Mouse (Mus musculus): ENCODE data around the gene Chrm3.

The Chrm3 gene

DNA sequence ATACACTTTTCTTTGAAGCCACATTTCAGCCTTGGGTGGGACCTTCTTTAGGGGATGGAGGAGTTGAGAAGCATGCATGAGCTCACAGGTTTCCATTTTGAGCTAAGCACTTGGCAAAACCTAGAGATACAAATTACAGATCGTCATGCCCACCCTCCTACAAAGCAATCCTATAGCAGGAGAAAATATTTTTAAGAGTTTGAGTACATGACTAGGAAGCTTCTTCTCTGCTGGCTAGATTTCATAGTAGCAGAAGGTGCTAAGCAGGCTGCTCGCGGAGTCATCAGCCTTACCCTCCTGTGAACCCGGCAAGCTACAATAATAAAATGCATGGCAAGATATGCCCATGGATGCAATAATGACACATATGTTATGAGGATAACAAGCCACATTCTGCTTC is 124.4 kb downstream of the Chrm3 start:
- DNase-seq (ENCODE audit: low read depth, low spot score): no peak

- no peak for DNase-seq (ENCODE audit: low read depth, low spot score)
These were observed 125.1 kb downstream of the Chrm3 start for GRCm38 (mm10) chr13:10235391-10236169.

- no peak for DNase-seq (ENCODE audit: low read depth, low spot score)
These were observed 140.2 kb downstream of the Chrm3 start for GRCm38 (mm10) chr13:10220403-10220802.

DNA sequence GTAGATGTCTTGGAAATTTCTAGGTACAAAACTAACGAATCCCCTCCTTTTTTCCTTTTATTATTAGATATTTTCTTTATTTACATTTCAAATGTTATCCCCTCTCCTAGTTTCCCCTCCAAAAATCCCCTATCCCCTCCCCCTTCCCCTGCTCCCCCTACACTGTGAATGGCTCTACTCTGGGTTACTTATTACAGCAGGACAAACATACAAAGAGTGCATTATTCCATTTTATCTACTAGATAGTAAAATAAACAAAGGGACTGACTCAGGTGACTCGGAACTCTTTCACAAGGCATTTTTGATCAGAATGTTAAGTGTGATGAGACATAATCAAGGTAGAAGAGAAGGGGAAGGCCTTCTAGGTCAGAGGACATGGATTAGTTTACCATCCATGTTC is 148.5 kb downstream of the Chrm3 start:
- no peak for DNase-seq (ENCODE audit: low read depth, low spot score)

DNA sequence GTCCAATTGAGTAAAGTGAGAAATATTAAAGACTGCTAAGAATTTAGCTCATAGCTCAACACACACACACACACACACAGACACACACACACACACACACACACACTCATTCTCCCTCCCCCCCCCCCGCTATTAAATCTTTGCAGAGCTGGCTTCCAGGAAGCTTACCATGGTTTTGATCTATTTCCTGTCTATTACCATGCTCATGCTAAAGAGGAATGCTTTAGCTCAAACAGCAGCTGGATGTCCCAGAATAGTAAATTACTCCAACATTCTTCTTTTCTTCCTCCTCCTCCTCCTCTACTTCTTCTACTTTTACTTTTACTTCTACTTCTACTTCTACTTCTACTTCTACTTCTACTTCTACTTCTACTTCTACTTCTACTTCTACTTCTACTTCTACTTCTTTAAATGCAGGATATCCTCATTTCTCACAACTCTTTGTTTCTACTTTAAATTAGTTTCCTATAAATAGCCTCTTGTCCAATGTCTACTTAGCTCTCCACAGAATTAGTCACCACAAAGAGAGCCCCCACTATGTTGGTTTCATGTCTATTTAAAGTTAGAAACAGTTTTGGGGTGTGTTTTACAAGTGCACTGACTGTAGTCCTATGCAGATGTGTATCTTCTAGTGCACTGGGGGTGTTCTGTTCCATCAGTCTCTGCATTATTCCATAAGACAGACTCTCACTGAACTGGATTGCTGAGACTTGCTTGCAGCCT is 150.0 kb downstream of the Chrm3 start:
- DNase-seq (ENCODE audit: low read depth, low spot score): no peak

GRCm38 (mm10) chr13:10199206-10199956 is 161.3 kb downstream of the Chrm3 start:
- DNase-seq (ENCODE audit: low read depth, low spot score): no peak

GRCm38 (mm10) chr13:10189829-10190228 is 170.8 kb downstream of the Chrm3 start:
- no peak for DNase-seq (ENCODE audit: low read depth, low spot score)

DNA sequence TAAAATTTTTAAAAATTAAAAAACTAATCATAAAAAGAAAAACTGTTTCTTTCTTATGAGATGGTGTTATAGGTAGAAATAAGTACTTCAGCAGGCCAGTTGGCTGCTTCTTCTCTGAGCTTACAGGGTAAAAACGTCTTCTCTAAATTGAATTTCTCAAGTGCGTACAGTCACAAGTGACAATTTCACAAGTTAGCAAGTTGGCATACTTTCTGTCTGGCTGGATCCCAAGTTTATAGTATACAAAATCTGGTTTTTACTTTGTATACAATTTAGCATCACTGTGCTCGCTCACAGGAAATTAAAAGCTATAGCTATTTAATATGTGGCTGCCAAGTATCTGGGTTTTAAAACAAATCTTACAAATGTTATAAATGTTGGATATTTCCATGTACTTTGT is 172.7 kb downstream of the Chrm3 start:
- no peak for DNase-seq (ENCODE audit: low read depth, low spot score)

DNA sequence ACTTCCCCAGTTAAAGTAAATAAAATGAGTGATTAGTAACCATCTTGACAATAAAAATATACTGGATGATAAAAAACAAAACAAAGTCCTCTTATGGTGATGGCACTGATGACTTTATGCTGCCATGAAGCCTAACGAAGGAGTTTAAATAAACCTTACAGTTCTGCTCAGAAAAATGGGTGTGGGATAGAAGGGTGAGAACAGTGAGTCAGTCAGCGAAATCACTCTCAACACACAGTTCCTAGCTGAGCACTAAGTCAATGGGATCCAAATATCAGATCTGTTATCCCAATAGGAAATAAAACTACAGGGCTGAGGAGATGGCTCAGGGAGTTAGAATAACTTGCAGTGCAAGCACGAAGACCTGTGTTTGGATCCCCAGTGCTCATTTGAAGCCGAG is 176.8 kb downstream of the Chrm3 start:
- DNase-seq (ENCODE audit: low read depth, low spot score): no peak

- DNase-seq (ENCODE audit: low read depth, low spot score): no peak
These were observed 177.9 kb downstream of the Chrm3 start for GRCm38 (mm10) chr13:10182756-10183155.

DNA sequence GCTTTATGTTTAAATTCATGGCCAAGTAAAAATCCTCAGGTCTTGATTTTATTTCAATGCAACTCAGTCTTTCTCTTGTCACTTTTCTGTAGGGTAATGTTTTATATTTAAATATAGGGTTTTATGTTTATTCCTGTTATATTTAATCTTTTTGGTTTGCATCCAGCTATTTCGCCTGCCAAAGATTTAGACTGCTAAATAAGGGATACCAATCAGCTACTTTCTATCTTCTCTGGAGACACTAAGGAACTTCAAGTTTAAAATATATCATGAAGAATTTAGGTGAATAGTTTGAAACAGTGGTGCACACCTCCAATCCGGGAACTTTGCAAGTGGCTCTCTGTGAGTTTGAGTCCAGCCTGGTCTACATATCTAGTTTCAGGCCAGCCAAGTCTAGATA is 190.1 kb downstream of the Chrm3 start:
- DNase-seq (ENCODE audit: low read depth, low spot score): no peak

GRCm38 (mm10) chr13:10163354-10163753 is 197.3 kb downstream of the Chrm3 start:
- no peak for DNase-seq (ENCODE audit: low read depth, low spot score)

- no peak for DNase-seq (ENCODE audit: low read depth, low spot score)
These were observed 203.2 kb downstream of the Chrm3 start for GRCm38 (mm10) chr13:10157496-10157895.

GRCm38 (mm10) chr13:10140573-10140972 is 220.1 kb downstream of the Chrm3 start:
- no peak for DNase-seq (ENCODE audit: low read depth, low spot score)

DNA sequence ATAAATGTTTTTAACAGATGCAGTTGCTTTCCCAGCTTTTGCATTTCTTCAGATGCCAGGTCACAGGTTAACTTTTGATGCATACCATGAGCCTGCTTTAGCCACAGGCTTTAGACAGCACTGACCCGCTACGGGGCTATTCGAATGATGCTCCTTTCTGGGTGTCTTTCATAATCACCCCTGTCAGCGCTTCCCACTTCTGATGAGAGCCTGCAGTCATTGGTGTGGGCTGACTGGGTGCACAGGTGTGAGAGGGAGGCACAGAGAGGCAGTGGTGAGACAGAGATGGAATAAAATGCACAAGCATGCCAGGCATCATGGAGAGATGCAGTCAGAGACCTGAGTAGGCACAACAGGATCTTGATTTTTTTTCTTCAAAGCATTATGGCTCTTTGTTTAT is 221.8 kb downstream of the Chrm3 start:
- DNase-seq (ENCODE audit: low read depth, low spot score): no peak

GRCm38 (mm10) chr13:10131064-10131463 is 229.6 kb downstream of the Chrm3 start:
- DNase-seq (ENCODE audit: low read depth, low spot score): no peak

GRCm38 (mm10) chr13:10112211-10112610 is 248.4 kb downstream of the Chrm3 start:
- no peak for DNase-seq (ENCODE audit: low read depth, low spot score)

- no peak for DNase-seq (ENCODE audit: low read depth, low spot score)
These were observed 251.1 kb downstream of the Chrm3 start for GRCm38 (mm10) chr13:10109542-10109941.

DNA sequence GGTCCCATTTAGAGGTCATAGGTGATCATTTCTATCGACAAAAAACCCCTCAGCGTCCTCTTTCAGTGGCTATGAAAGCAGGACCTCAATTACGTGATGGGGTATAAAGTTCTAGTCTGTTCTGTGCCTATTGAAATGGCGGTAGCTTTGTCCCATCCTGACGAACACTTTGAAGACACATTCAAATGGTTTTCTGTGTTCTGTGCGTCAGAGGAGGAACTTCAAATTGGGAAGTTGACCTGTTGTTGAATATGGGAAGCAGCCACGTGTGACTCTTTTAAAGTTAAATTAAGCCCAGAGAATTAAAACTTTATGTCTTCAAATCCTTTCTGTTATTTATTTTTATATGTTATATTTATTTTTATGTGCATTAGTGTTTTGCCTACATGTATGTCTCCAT is 253.3 kb downstream of the Chrm3 start:
- no peak for DNase-seq (ENCODE audit: low read depth, low spot score)

DNA sequence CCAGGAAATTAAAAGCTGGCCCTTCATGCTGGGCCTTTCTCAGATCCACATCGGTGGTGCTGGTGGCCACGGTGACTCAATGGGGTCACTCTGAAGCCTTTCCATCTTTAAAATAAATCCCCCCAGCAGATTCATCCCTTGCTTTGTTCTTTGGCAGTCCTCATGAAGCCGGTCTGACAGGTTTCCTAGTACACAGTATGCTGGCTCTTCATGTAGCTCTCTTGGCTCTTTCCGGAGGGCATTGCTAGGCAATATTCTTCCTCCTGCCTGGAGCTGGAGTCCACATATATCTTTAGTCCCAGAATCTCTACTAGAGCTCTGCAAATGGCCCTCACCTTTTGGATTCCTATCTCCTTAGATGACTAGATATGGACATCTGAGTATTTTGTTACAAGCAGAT is 269.9 kb downstream of the Chrm3 start:
- no peak for DNase-seq (ENCODE audit: low read depth, low spot score)

GRCm38 (mm10) chr13:10086336-10086735 is 274.3 kb downstream of the Chrm3 start:
- no peak for DNase-seq (ENCODE audit: low read depth, low spot score)

GRCm38 (mm10) chr13:10081896-10082426 is 278.7 kb downstream of the Chrm3 start:
- DNase-seq (ENCODE audit: low read depth, low spot score): no peak
